Mouse (Mus musculus) hindbrain, embryonic 11.5 days (tissue): ENCODE measurements at regions not wholly inside any gene's neighbourhood (a gene's known extent, or its start where the extent isn't known, plus 50 kb on each side); places are given as distances from the start of the nearest gene placed in this dataset.

Experiments
- ATAC-seq: fragments of 200-750 bp; cut with Nextera tagmentation; 2 replicates; pipeline ENCODE4 v1.8.0; 2017; ENCODE audit warnings: mild to moderate bottlenecking, moderate TSS enrichment, moderate library complexity; ENCODE audit not compliant: low FRiP score
- DNase-seq: peaks from one replicate; pipeline ENCODE4 v3.0.0-alpha.2; 2015; ENCODE audit warnings: low spot score
- H3K27ac ChIP-seq: fragments of 300-500 bp; sonication (generic); 2 replicates; pipeline ENCODE4 v1.5.1; 2014; ENCODE audit warnings: mild to moderate bottlenecking, low read depth, low read length
- H3K27me3 ChIP-seq: fragments of 300-500 bp; sonication (generic); 2 replicates; pipeline ENCODE4 v1.6.1; 2014; ENCODE audit warnings: mild to moderate bottlenecking, low read length, moderate library complexity, mixed read lengths; ENCODE audit not compliant: control insufficient read depth, insufficient read depth
- H3K36me3 ChIP-seq: fragments of 300-500 bp; sonication (generic); 2 replicates; pipeline ENCODE4 v1.6.1; 2014; ENCODE audit warnings: mild to moderate bottlenecking, low read length, moderate library complexity, mixed read lengths; ENCODE audit not compliant: control insufficient read depth, insufficient read depth
- H3K4me1 ChIP-seq: fragments of 300-500 bp; sonication (generic); replicated peaks from 2 replicates; pipeline ENCODE4 v1.6.1; 2014; ENCODE audit warnings: low read length, mixed read lengths; ENCODE audit not compliant: control insufficient read depth, insufficient read depth
- H3K4me2 ChIP-seq: fragments of 300-500 bp; sonication (generic); replicated peaks from 2 replicates; pipeline ENCODE4 v1.6.1; 2014; ENCODE audit warnings: mild to moderate bottlenecking, low read depth, low read length
- H3K4me3 ChIP-seq: fragments of 300-500 bp; sonication (generic); 2 replicates; pipeline ENCODE4 v1.5.1; 2014; ENCODE audit warnings: low read depth, low read length
- H3K9ac ChIP-seq: fragments of 300-500 bp; sonication (generic); 2 replicates; pipeline ENCODE4 v1.6.1; 2014; ENCODE audit warnings: low read depth, low read length
- H3K9me3 ChIP-seq: fragments of 300-500 bp; sonication (generic); 2 replicates; pipeline ENCODE4 v1.6.1; 2016; ENCODE audit warnings: low read length; ENCODE audit not compliant: control insufficient read depth
- WGBS: fragments of 180-500 bp; shearing (Covaris S2); extraction: QIAGEN DNeasy Blood & Tissue Kit; methylation state at CpG from one replicate; pipeline ENCODE4 v1.1.7; 2014; 5-methylcytosine and 5-hydroxymethylcytosine counted together

- Histone ChIP-seq H3K9ac (no peak overlapping the region), H3K4me1 (no peaks in the 10 kb centered on the region), H3K9me3 (no peaks in the 10 kb centered on the region), H3K36me3 (no peaks in the 10 kb centered on the region), H3K27ac (no peak overlapping the region), H3K4me3 (no peak overlapping the region), H3K27me3 (no peaks in the 10 kb centered on the region), H3K4me2 (no peak overlapping the region)
- no peak for DNase-seq
- ATAC-seq: 0 out of 2 replicates have a peak, but pooled peaks have one; percentile 19
- 44% methylated on average over 4 of the region's 4 CpGs for WGBS
Measured at GRCm38 (mm10) chr16:42488745-42489144, 148.3 kb upstream of the Gap43 start.

- 55% methylated on average over 5 of the region's 5 CpGs for WGBS
- ATAC-seq (no peak), DNase-seq (no peak)
- Histone ChIP-seq H3K27ac (no peak overlapping the region), H3K4me1 (no peaks in the 10 kb centered on the region), H3K27me3 (no peaks in the 10 kb centered on the region), H3K9ac (no peak overlapping the region), H3K4me2 (no peak overlapping the region), H3K4me3 (no peak overlapping the region), H3K9me3 (no peaks in the 10 kb centered on the region), H3K36me3 (no peaks in the 10 kb centered on the region)
Measured at GRCm38 (mm10) chr16:42479978-42480377, 139.5 kb upstream of the Gap43 start.

- no peak for DNase-seq
- H3K27ac ChIP-seq: no peak overlapping the region
- no peaks in the 10 kb centered on the region for H3K36me3 ChIP-seq
- no peak for ATAC-seq
- no peak overlapping the region for H3K4me3 ChIP-seq
- 55% methylated on average over 1 of the region's 1 CpGs for WGBS
- no peaks in the 10 kb centered on the region for H3K4me1 ChIP-seq
- no peak overlapping the region for H3K9ac ChIP-seq
- H3K9me3 ChIP-seq: no peaks in the 10 kb centered on the region
- no peaks in the 10 kb centered on the region for H3K27me3 ChIP-seq
- H3K4me2 ChIP-seq: no peak overlapping the region
Measured at GRCm38 (mm10) chr16:42466976-42467375, 126.5 kb upstream of the Gap43 start.

- no peak overlapping the region for H3K4me2 ChIP-seq
- H3K9me3 ChIP-seq: no peaks in the 10 kb centered on the region
- DNase-seq (no peak), ATAC-seq (no peak)
- no peaks in the 10 kb centered on the region for H3K36me3 ChIP-seq
- no peaks in the 10 kb centered on the region for H3K27me3 ChIP-seq
- no peaks in the 10 kb centered on the region for H3K4me1 ChIP-seq
- H3K27ac ChIP-seq: no peak overlapping the region
- WGBS: 88% methylated on average over 8 of the region's 8 CpGs
- no peak overlapping the region for H3K4me3 ChIP-seq
- H3K9ac ChIP-seq: no peak overlapping the region
Measured at GRCm38 (mm10) chr16:42456335-42456984, 116.0 kb upstream of the Gap43 start.

GRCm38 (mm10) chr16:42453338-42453737 lies 112.9 kb upstream of the Gap43 start:
- 77% methylated on average over 5 of the region's 5 CpGs for WGBS
- Histone ChIP-seq H3K9me3 (no peaks in the 10 kb centered on the region), H3K27me3 (no peaks in the 10 kb centered on the region), H3K4me1 (no peaks in the 10 kb centered on the region), H3K9ac (no peak overlapping the region), H3K4me3 (no peak overlapping the region), H3K4me2 (no peak overlapping the region), H3K36me3 (no peaks in the 10 kb centered on the region), H3K27ac (no peak overlapping the region)
- ATAC-seq (no peak), DNase-seq (no peak)

- 91% methylated on average over 8 of the region's 8 CpGs for WGBS
- Histone ChIP-seq H3K4me3 (no peak overlapping the region), H3K9me3 (no peaks in the 10 kb centered on the region), H3K36me3 (no peaks in the 10 kb centered on the region), H3K27me3 (no peaks in the 10 kb centered on the region), H3K27ac (no peak overlapping the region), H3K4me1 (no peaks in the 10 kb centered on the region), H3K9ac (no peak overlapping the region), H3K4me2 (no peak overlapping the region)
- DNase-seq (no peak), ATAC-seq (no peak)
Measured at GRCm38 (mm10) chr16:42449840-42450444, 109.5 kb upstream of the Gap43 start.

- Histone ChIP-seq H3K36me3 (no peaks in the 10 kb centered on the region), H3K4me2 (peak overlapping the region; percentile 31), H3K9ac (no peak overlapping the region), H3K4me1 (no peaks in the 10 kb centered on the region; the same call in 1 of the 2 replicates), H3K27ac (peak overlapping the region; percentile 61), H3K4me3 (no peak overlapping the region), H3K27me3 (no peaks in the 10 kb centered on the region), H3K9me3 (no peaks in the 10 kb centered on the region)
- ATAC-seq: peak; percentile 78
- WGBS: 20% methylated on average over 6 of the region's 6 CpGs
- DNase-seq: peak; percentile 43
Measured at GRCm38 (mm10) chr16:42444863-42445423, 104.5 kb upstream of the Gap43 start.

GRCm38 (mm10) chr16:42444408-42444862 lies 104.0 kb upstream of the Gap43 start:
- peak; percentile 55 for DNase-seq
- no peak overlapping the region for H3K4me3 ChIP-seq
- H3K9ac ChIP-seq: no peak overlapping the region

GRCm38 (mm10) chr16:42440822-42441221 lies 100.4 kb upstream of the Gap43 start:
- Histone ChIP-seq H3K9me3 (no peaks in the 10 kb centered on the region), H3K27me3 (no peaks in the 10 kb centered on the region), H3K4me2 (no peak overlapping the region), H3K4me1 (no peaks in the 10 kb centered on the region; the same call in 1 of the 2 replicates), H3K36me3 (no peaks in the 10 kb centered on the region), H3K27ac (no peak overlapping the region), H3K4me3 (no peak overlapping the region), H3K9ac (no peak overlapping the region)
- DNase-seq: no peak
- ATAC-seq: no peak
- WGBS: 47% methylated on average over 4 of the region's 4 CpGs

More at GRCm38 (mm10) chr16:42444408-42444862, 104.0 kb upstream of the Gap43 start:
- peak; percentile 79 for ATAC-seq
- Histone ChIP-seq H3K27me3 (no peaks in the 10 kb centered on the region), H3K36me3 (no peaks in the 10 kb centered on the region), H3K4me1 (no peaks in the 10 kb centered on the region; the same call in 1 of the 2 replicates), H3K4me2 (peak overlapping the region; percentile 31), H3K9me3 (no peaks in the 10 kb centered on the region), H3K27ac (peak overlapping the region; percentile 61)
- WGBS: 38% methylated on average over 10 of the region's 10 CpGs
